Mouse (Mus musculus): ENCODE measurements at regions not wholly inside any gene's neighbourhood (a gene's known extent, or its start where the extent isn't known, plus 50 kb on each side); places are given as distances from the start of the nearest gene placed in this dataset.

- DNase-seq = no peak
These were observed 50.3 kb upstream of the Cnih3 start for GRCm38 (mm10) chr1:181302151-181302550.

Measured in kidney, adult 9 months (tissue).